Mouse (Mus musculus) intestine, embryonic 16.5 days (tissue): Measurements from ENCODE around the gene Hipk3. TPM values are rescaled to one million over a fixed set of nuclear protein-coding genes. Genes with fewer than 3 reads are reported as not detected.

ENCODE experiments used
- ATAC-seq: fragments of 200-750 bp; cut with Nextera tagmentation; 2 replicates; pipeline ENCODE4 v1.8.0; 2017; ENCODE audit warnings: moderate TSS enrichment, moderate library complexity
- H3K27ac ChIP-seq: fragments of 300-500 bp; sonication (generic); 2 replicates; pipeline ENCODE4 v1.5.1; 2014; ENCODE audit warnings: mild to moderate bottlenecking, low read length
- H3K27me3 ChIP-seq: fragments of 300-500 bp; sonication (generic); replicated peaks from 2 replicates; pipeline ENCODE4 v1.6.1; 2014; ENCODE audit warnings: low read length, control low read depth, mixed read lengths; ENCODE audit not compliant: control insufficient read depth, insufficient read depth
- H3K36me3 ChIP-seq: fragments of 300-500 bp; sonication (generic); 2 replicates; pipeline ENCODE4 v1.6.1; 2014; ENCODE audit warnings: low read length, control low read depth; ENCODE audit not compliant: control insufficient read depth, insufficient read depth
- H3K4me1 ChIP-seq: fragments of 300-500 bp; sonication (generic); 2 replicates; pipeline ENCODE4 v1.6.1; 2014; ENCODE audit warnings: low read length, control low read depth, mixed read lengths; ENCODE audit not compliant: control insufficient read depth, insufficient read depth
- H3K4me2 ChIP-seq: fragments of 300-500 bp; sonication (generic); 2 replicates; pipeline ENCODE4 v1.6.1; 2014; ENCODE audit warnings: low read depth, low read length, control low read depth
- H3K4me3 ChIP-seq: fragments of 300-500 bp; sonication (generic); 2 replicates; pipeline ENCODE4 v1.5.1; 2014; ENCODE audit warnings: mild to moderate bottlenecking, low read length
- H3K9ac ChIP-seq: fragments of 300-500 bp; sonication (generic); 2 replicates; pipeline ENCODE4 v1.6.1; 2014; ENCODE audit warnings: low read depth, low read length
- H3K9me3 ChIP-seq: fragments of 300-500 bp; sonication (generic); 2 replicates; pipeline ENCODE4 v1.6.1; 2016; ENCODE audit warnings: low read length, control low read depth; ENCODE audit not compliant: control insufficient read depth
- WGBS: fragments of 180-500 bp; shearing (Covaris S2); extraction: QIAGEN DNeasy Blood & Tissue Kit; methylation state at CpG from one replicate; pipeline ENCODE4 v1.1.7; 2014; 5-methylcytosine and 5-hydroxymethylcytosine counted together
- polyA plus RNA-seq: library from polyadenylated mRNA; unstranded; fragments of >200 nt; fragmentation: Nextera tagmentation; extraction: Ambion mirVana; gene quantifications from 2 replicates; pipeline ENCODE4 v1.2.1, GENCODE M21; 2015

Gene Hipk3
- polyA plus RNA-seq, 1 experiment from 2014 or later = 7.6 TPM

DNA sequence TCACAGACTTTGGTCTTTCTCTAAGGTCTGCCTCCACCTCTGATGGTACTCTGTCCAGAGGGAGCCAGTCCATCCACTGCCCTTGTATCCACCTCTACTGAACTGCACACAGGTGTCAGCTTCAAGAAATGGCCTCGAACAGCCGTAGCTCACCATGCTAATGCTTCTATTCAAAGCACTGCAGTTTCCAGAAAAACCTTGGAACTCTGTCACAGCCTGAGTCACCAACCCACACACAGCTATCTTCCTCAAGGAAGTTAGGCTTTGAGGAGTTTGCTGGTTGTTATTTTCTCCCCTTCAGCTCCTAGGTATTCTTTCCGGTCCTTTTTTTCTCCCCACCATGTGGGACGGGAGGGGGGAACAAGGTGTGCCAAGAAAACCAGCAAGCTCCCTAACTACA is 3.5 kb upstream of the Hipk3 start:
- no peaks in the 10 kb centered on the region for H3K27me3 ChIP-seq
- peak overlapping the region; percentile 59; the same call in 1 of the 2 replicates for H3K27ac ChIP-seq
- 31% methylated on average over 4 of the region's 4 CpGs for WGBS
- no peaks in the 10 kb centered on the region for H3K36me3 ChIP-seq
- H3K4me2 ChIP-seq = peak overlapping the region; percentile 43
- peaks cover 11% of the 10 kb centered on the region for H3K4me1 ChIP-seq
- no peak for ATAC-seq
- H3K4me3 ChIP-seq = no peak overlapping the region
- no peak overlapping the region for H3K9ac ChIP-seq
- no peaks in the 10 kb centered on the region for H3K9me3 ChIP-seq

DNA sequence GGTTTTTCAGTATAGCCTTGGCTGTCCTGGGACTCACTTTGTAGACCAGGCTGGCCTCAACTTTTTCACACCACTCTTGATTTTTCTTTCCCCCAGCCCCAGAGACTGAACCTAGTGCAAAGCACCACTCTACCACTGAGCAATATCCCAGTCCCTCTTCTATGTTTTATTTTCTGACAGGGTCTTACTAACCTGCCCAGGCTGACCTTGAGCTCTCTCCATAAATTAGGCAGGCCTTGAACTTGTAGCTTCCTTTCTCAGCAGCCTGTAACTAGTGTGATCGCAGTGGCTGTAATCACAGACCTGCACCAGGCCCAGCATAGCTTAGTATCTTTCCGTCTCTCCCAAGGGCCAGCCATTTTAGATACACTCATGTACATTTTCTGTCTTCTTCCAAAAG is 3.0 kb upstream of the Hipk3 start:
- Histone ChIP-seq H3K4me1 (peaks cover 11% of the 10 kb centered on the region), H3K36me3 (no peaks in the 10 kb centered on the region), H3K4me3 (no peak overlapping the region), H3K27me3 (no peaks in the 10 kb centered on the region), H3K9ac (no peak overlapping the region), H3K4me2 (no peak overlapping the region), H3K27ac (no peak overlapping the region), H3K9me3 (no peaks in the 10 kb centered on the region)
- ATAC-seq = no peak
- 81% methylated on average over 2 of the region's 2 CpGs for WGBS

DNA sequence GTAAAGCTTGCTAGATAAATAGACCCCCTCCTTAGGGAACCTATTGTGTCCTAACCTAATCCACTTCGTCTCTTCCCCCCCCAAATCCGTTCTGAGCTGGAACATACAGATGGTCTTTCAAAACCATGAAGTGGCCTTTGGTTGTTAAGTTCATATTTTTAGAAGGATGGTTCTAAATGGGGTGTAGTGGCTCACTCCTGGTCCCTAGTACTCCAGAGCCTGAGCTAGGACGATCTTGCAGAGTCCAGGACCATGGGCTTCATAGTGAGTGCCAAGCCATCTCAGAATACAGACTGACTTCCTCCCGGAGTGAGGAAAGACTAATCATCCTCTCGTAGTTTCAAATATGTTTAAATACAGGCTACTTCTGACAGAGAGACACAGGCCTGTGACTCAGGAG is 2.0 kb upstream of the Hipk3 start:
- Histone ChIP-seq H3K27me3 (no peaks in the 10 kb centered on the region), H3K27ac (no peak overlapping the region), H3K4me1 (peaks cover 14% of the 10 kb centered on the region), H3K9ac (no peak overlapping the region), H3K4me2 (no peak overlapping the region), H3K36me3 (no peaks in the 10 kb centered on the region), H3K4me3 (no peak overlapping the region), H3K9me3 (no peaks in the 10 kb centered on the region)
- ATAC-seq = no peak
- WGBS = 55% methylated on average over 5 of the region's 5 CpGs

DNA sequence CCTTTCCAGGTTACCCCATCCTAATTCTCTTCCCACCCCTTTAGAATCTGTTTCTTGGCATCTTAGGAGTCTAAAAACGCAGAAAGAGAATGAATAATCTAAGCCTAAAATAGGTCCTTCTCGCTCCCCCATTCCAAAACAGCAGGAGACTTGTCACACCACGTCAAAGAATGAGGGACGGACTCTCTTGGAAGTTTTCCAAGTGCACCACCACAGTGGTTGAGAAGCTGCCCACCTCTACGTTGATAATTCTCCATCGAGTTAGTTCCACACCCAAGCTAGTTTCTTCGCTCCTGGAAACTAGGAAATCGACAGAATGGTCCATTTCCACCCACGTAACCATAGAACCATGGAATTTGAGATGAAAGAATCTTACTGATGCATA is 547 bp upstream of the Hipk3 start:
- H3K4me1 ChIP-seq = peaks cover 14% of the 10 kb centered on the region
- no peaks in the 10 kb centered on the region for H3K36me3 ChIP-seq
- H3K4me2 ChIP-seq = peak overlapping the region; percentile 85
- WGBS = 15% methylated on average over 9 of the region's 9 CpGs
- no peak for ATAC-seq
- H3K9me3 ChIP-seq = no peaks in the 10 kb centered on the region
- peak overlapping the region; percentile 100 for H3K9ac ChIP-seq
- H3K27me3 ChIP-seq = no peaks in the 10 kb centered on the region
- peak overlapping the region; percentile 98 for H3K4me3 ChIP-seq
- H3K27ac ChIP-seq = peak overlapping the region; percentile 100

DNA sequence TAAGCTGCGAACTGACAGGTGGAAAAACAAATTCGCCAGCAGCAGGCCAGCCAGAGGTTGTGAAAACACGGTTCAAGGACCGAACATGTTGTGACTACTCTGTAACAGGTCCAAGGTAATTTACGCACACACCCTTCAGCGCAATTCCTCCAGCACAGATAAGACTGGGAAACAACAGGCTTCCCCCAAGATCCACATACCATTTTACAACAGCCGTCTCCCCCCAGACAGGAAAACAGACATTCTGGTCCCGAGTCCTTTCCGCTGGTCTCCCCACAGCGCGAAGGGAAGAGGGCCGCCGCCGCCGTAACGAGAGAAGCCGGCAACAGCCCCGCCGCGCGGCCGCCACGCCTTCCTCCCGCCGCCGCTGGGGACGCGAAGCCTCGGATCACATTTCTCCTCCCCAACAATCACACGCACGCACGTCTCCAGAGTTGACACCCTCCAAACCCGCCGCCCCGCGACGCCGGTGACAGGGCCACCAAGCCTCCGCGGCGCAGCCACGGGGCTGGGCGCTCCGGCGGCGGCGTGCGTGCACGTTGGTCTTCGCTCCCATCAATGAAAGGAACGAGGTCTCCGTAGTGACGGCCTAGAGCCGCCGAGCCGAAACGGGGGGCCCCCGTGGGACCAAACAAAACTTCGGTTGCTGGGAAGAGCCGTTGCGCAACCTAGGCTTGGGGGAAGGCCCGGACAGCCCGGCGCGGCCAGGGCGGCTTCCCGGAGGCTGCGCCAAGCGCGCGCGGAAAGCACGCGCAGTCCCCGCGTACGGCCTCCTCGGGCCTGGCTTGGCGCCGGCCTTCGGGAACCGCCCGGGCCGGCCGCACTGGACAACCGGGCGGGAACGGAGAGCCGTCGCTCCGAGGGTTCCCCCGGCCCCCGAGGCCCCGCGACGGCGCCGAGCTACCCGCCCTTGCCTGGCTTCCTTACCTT is 960 bp downstream of the Hipk3 start:
- H3K36me3 ChIP-seq = no peaks in the 10 kb centered on the region
- H3K27me3 ChIP-seq = no peaks in the 10 kb centered on the region
- H3K27ac ChIP-seq = peak overlapping the region; percentile 100
- H3K4me3 ChIP-seq = peak overlapping the region; percentile 98
- ATAC-seq = peak; percentile 75
- H3K4me2 ChIP-seq = peak overlapping the region; percentile 85
- under 1% methylated on average over 99 of the region's 99 CpGs for WGBS
- no peaks in the 10 kb centered on the region for H3K9me3 ChIP-seq
- peaks cover 14% of the 10 kb centered on the region for H3K4me1 ChIP-seq
- peak overlapping the region; percentile 100 for H3K9ac ChIP-seq

DNA sequence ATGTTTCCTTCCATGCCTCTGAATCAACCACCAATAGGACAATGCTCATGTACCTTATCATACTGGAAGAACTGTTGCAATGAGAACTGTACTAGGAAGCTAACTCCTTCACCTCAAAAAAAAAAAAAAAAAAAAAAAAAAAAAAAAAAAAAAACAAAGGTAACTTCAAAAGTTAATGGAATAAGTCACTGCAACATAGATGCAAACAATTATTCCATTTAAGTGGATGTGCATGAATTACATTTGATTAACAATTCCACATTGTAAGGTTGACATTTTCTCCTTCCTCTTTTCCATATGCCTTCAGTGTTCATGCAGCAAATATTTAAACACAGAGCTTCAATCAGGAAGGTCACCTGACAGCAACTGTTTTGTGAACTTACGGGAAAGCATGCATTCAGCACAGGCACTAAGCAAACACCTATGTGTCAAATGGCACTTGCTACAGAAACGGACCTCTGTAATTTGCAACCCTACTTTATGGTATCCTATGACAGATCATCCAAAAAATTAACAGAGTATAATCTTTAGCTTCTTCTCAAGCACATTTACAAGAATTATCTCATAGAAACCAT is 2.9 kb downstream of the Hipk3 start:
- H3K9ac ChIP-seq = no peak overlapping the region
- H3K4me2 ChIP-seq = no peak overlapping the region
- H3K36me3 ChIP-seq = no peaks in the 10 kb centered on the region
- WGBS = 34% methylated on average over 2 of the region's 2 CpGs
- no peaks in the 10 kb centered on the region for H3K27me3 ChIP-seq
- H3K4me1 ChIP-seq = peaks cover 8% of the 10 kb centered on the region
- no peaks in the 10 kb centered on the region for H3K9me3 ChIP-seq
- no peak overlapping the region for H3K27ac ChIP-seq
- no peak overlapping the region for H3K4me3 ChIP-seq
- no peak for ATAC-seq

DNA sequence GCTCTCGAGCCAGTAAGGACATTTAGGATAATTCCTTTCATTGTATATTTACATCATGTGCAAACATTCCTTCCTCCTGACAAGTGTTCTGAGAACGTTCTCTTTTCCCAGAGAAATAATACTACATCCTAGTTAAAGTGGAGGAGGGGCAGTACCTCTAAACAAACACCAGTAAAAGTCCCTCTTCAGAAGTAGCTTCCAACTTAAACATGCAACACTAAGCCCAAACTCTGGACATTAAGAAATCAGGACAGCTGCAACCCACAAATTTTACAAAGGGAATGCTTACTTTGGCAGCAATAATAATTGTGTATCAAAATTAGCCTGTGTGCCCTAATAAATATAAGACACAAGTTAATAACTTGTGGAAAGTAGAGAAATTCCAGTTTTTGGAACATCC is 3.5 kb downstream of the Hipk3 start:
- ATAC-seq = no peak
- H3K4me2 ChIP-seq = no peak overlapping the region
- 21% methylated on average over 2 of the region's 2 CpGs for WGBS

DNA sequence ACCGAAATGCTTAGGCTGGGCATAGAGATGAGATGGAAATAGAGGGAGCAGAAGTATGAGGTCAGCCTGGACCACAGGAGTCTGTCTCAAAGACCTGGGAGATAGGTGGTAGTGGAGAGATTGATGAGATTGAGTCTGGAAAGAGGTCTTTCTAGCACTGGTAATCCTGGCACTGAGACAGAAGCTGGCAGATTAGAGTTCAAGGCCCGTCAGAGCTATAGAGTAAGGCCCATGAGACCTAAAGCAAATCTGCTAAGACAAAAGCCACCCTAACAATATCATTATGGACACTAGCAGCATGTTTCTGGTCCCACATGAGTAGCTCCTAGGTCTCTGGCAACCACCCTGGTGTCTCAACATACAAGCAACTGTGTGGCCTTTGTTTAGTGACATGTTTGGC is 4.4 kb downstream of the Hipk3 start:
- Histone ChIP-seq H3K9me3 (no peaks in the 10 kb centered on the region), H3K4me1 (peaks cover 4% of the 10 kb centered on the region), H3K9ac (no peak overlapping the region), H3K4me3 (no peak overlapping the region), H3K4me2 (no peak overlapping the region), H3K27ac (no peak overlapping the region), H3K36me3 (no peaks in the 10 kb centered on the region), H3K27me3 (no peaks in the 10 kb centered on the region)
- ATAC-seq = no peak
- 94% methylated on average over 2 of the region's 2 CpGs for WGBS

More for the DNA sequence above, 3.5 kb downstream of the Hipk3 start:
- H3K36me3 ChIP-seq = no peaks in the 10 kb centered on the region
- H3K4me1 ChIP-seq = peaks cover 8% of the 10 kb centered on the region
- H3K27me3 ChIP-seq = no peaks in the 10 kb centered on the region
- no peak overlapping the region for H3K4me3 ChIP-seq
- H3K9ac ChIP-seq = no peak overlapping the region
- no peak overlapping the region for H3K27ac ChIP-seq
- H3K9me3 ChIP-seq = no peaks in the 10 kb centered on the region

DNA sequence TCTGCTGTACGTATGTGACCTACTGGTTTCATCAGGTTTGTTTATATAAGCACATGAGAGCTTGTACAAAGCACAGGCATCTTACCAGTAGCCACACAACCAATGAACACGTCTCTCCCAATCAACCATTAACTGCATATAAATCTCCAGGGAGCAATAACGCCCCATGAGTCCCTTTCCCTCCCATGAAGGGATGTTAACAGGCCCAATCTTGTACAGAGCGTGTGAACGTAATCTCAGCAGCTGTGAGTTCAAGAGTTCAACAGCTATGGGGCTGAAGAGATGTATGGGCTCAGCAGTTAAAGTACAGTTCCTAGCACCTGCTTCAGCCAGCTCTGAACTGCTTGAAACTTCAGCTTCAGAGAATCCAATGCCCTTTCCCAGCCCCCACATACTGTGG is 9.8 kb downstream of the Hipk3 start:
- Histone ChIP-seq H3K9me3 (no peaks in the 10 kb centered on the region), H3K4me2 (no peak overlapping the region), H3K27ac (no peak overlapping the region), H3K36me3 (no peaks in the 10 kb centered on the region), H3K4me1 (peaks cover 5% of the 10 kb centered on the region; the same call in 1 of the 2 replicates), H3K4me3 (no peak overlapping the region), H3K27me3 (no peaks in the 10 kb centered on the region), H3K9ac (no peak overlapping the region)
- ATAC-seq = peak; percentile 82
- 36% methylated on average over 5 of the region's 5 CpGs for WGBS
